Mouse (Mus musculus): ENCODE measurements around the gene Prn. TPM values are rescaled to one million over a fixed set of nuclear protein-coding genes. Genes with fewer than 3 reads are reported as not detected.

Prn gene
- polyA plus RNA-seq, 1 experiment from 2014 or later = not detected

DNA sequence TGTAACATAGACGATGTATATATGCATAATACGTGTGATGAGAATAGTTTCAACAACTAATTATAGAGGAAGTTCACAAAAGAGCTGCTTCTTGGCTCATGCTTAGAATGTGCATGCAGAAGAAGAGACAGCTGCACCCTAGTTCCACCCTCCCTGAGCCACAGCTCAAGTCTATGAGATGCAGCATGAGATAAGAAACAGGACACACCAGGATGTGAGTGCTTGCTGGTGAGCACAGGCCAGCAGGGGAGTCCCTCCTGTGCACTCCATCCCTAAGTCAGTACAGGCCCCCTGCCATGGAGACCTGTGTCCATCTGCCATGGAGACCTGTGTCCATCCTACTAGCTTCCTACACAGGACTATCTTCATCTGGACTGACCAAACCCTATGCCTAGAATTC is 60.8 kb downstream of the Prn start:
- 69% methylated on average over 2 of the region's 2 CpGs for WGBS (ENCODE audit: insufficient replicate concordance)
- no peak for ATAC-seq (ENCODE audit: insufficient read depth)
- no peak overlapping the region for H3K27ac ChIP-seq (replicated peaks)
- H3K4me1 ChIP-seq (replicated peaks) = no peaks in the 10 kb centered on the region
- H3K4me3 ChIP-seq (replicated peaks) = no peak overlapping the region
- H3K9me3 ChIP-seq (replicated peaks) = no peaks in the 10 kb centered on the region; the same call in 1 of the 2 replicates
- H3K9ac ChIP-seq = no peak overlapping the region
- no peak overlapping the region for H3K4me2 ChIP-seq
- no peaks in the 10 kb centered on the region for H3K36me3 ChIP-seq (replicated peaks)
- H3K27me3 ChIP-seq = no peaks in the 10 kb centered on the region

- no peak for ATAC-seq (ENCODE audit: insufficient read depth)
- Histone ChIP-seq H3K9me3 (replicated peaks) (no peaks in the 10 kb centered on the region; the same call in 1 of the 2 replicates), H3K9ac (no peak overlapping the region), H3K36me3 (replicated peaks) (no peaks in the 10 kb centered on the region), H3K4me2 (no peak overlapping the region), H3K27ac (replicated peaks) (no peak overlapping the region), H3K27me3 (no peaks in the 10 kb centered on the region), H3K4me1 (replicated peaks) (no peaks in the 10 kb centered on the region), H3K4me3 (replicated peaks) (no peak overlapping the region)
- 51% methylated on average over 4 of the region's 4 CpGs for WGBS (ENCODE audit: insufficient replicate concordance)
Measured at GRCm38 (mm10) chr2:131971098-131971497, 61.3 kb downstream of the Prn start.

DNA sequence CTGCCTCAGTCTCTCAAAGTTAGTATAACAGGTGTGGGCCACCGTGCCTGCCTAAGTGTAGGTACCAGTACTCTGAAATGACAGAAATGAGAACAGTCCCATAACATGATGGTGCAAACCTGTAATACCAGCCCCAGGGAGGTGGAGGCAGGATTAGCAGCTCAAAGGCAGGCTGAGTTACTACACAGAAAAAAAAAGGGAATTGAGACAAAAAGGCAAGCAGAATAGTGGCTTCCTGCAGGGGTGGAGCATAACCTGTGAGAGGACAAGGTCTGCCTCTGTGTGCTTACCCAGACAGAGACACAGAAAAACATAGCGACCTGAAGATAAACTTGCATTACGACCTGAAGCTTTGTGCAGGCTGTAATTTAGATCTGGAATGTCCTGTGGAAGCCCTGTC is 66.9 kb downstream of the Prn start:
- H3K27ac ChIP-seq (replicated peaks) = no peak overlapping the region
- 45% methylated on average over 3 of the region's 3 CpGs for WGBS (ENCODE audit: insufficient replicate concordance)
- no peaks in the 10 kb centered on the region for H3K27me3 ChIP-seq
- no peak overlapping the region for H3K4me2 ChIP-seq
- H3K9me3 ChIP-seq (replicated peaks) = no peaks in the 10 kb centered on the region; the same call in 1 of the 2 replicates
- H3K4me1 ChIP-seq (replicated peaks) = no peaks in the 10 kb centered on the region
- ATAC-seq (ENCODE audit: insufficient read depth) = no peak
- no peak overlapping the region for H3K9ac ChIP-seq
- no peak overlapping the region for H3K4me3 ChIP-seq (replicated peaks)
- H3K36me3 ChIP-seq (replicated peaks) = no peaks in the 10 kb centered on the region

DNA sequence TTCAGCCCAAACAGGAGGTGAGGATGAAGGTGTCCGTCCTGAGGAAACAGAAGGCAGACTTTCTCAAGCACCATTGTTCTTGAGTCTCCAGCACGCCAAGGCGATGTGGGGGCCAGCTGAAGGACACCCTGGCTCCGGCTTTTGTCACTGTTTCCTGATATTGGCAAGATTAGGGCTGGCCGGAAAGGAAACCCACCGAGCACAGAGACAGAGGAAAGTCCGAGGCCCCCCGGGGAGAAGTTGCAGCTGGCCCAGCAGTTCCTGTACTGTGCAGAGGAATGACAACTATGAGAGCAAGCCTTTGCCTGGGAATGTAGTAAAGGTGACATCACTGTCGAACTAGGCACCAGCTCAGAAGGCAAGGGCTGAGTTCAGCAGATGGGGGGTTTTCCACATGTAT is 71.1 kb downstream of the Prn start:
- ATAC-seq (ENCODE audit: insufficient read depth) = no peak
- Histone ChIP-seq H3K27me3 (no peaks in the 10 kb centered on the region), H3K4me3 (replicated peaks) (no peak overlapping the region), H3K36me3 (replicated peaks) (no peaks in the 10 kb centered on the region), H3K9ac (no peak overlapping the region), H3K27ac (replicated peaks) (no peak overlapping the region), H3K4me1 (replicated peaks) (no peaks in the 10 kb centered on the region), H3K9me3 (replicated peaks) (no peaks in the 10 kb centered on the region), H3K4me2 (no peak overlapping the region)
- WGBS (ENCODE audit: insufficient replicate concordance) = 11% methylated on average over 9 of the region's 9 CpGs

GRCm38 (mm10) chr2:131982546-131983196 is 72.9 kb downstream of the Prn start:
- Histone ChIP-seq H3K27ac (replicated peaks) (no peak overlapping the region), H3K27me3 (no peaks in the 10 kb centered on the region), H3K4me3 (replicated peaks) (no peak overlapping the region), H3K9ac (no peak overlapping the region), H3K36me3 (replicated peaks) (no peaks in the 10 kb centered on the region), H3K4me2 (no peak overlapping the region), H3K4me1 (replicated peaks) (no peaks in the 10 kb centered on the region), H3K9me3 (replicated peaks) (no peaks in the 10 kb centered on the region)
- no peak for ATAC-seq (ENCODE audit: insufficient read depth)
- 11% methylated on average over 6 of the region's 6 CpGs for WGBS (ENCODE audit: insufficient replicate concordance)

DNA sequence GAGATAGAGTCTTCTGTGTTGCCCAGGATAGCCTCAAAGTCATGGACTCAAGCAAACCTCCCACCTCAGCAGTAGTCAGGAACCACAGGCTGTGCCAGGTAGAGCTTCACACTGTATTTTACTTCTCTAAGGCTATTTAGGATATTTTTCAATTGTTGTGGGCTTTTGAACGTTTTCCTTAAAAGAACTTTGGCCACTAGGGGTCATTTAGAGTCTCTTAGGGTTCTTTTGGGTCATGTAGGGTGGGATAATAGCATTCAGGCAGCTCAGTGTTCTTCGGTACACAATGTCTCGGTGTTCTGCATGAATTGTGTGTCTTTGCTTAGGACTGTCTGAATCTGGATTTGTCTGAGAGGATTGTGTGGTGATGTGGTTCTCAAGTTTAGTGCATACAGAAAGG is 78.2 kb downstream of the Prn start:
- no peaks in the 10 kb centered on the region for H3K4me1 ChIP-seq (replicated peaks)
- H3K9me3 ChIP-seq (replicated peaks) = no peaks in the 10 kb centered on the region
- no peak overlapping the region for H3K9ac ChIP-seq
- no peak overlapping the region for H3K27ac ChIP-seq (replicated peaks)
- 41% methylated on average over 3 of the region's 3 CpGs for WGBS (ENCODE audit: insufficient replicate concordance)
- no peaks in the 10 kb centered on the region for H3K27me3 ChIP-seq
- no peak for ATAC-seq (ENCODE audit: insufficient read depth)
- no peak overlapping the region for H3K4me2 ChIP-seq
- H3K36me3 ChIP-seq (replicated peaks) = no peaks in the 10 kb centered on the region
- no peak overlapping the region for H3K4me3 ChIP-seq (replicated peaks)

GRCm38 (mm10) chr2:131988550-131988949 is 78.8 kb downstream of the Prn start:
- H3K27ac ChIP-seq (replicated peaks) = no peak overlapping the region
- no peaks in the 10 kb centered on the region for H3K27me3 ChIP-seq
- H3K9ac ChIP-seq = no peak overlapping the region
- 34% methylated on average over 2 of the region's 2 CpGs for WGBS (ENCODE audit: insufficient replicate concordance)
- H3K9me3 ChIP-seq (replicated peaks) = no peaks in the 10 kb centered on the region
- H3K36me3 ChIP-seq (replicated peaks) = no peaks in the 10 kb centered on the region
- no peaks in the 10 kb centered on the region for H3K4me1 ChIP-seq (replicated peaks)
- no peak for ATAC-seq (ENCODE audit: insufficient read depth)
- H3K4me2 ChIP-seq = no peak overlapping the region
- no peak overlapping the region for H3K4me3 ChIP-seq (replicated peaks)

DNA sequence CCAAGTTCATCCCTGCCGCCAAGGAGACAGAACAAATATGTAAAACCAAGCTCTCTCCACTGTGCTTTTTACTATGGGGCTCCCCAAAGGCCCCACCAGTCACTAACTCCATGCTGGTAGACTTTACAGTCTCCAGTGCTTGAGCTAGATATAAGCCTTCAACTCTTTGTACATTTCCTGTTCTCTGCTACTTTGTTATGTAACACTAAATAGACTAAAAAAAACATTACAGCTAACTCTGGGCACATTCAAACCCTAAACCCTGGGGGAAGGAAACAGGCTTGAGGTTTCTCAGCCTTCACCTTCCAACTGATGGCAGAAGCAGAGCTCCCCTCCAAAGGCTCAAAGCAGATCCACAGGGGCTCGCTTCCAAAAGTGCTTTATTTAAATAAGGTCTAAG is 82.7 kb downstream of the Prn start:
- ATAC-seq (ENCODE audit: insufficient read depth) = no peak
- H3K4me3 ChIP-seq (replicated peaks) = no peak overlapping the region
- H3K27me3 ChIP-seq = no peaks in the 10 kb centered on the region
- no peaks in the 10 kb centered on the region for H3K4me1 ChIP-seq (replicated peaks)
- H3K9me3 ChIP-seq (replicated peaks) = no peaks in the 10 kb centered on the region
- no peaks in the 10 kb centered on the region for H3K36me3 ChIP-seq (replicated peaks)
- H3K9ac ChIP-seq = no peak overlapping the region
- no peak overlapping the region for H3K4me2 ChIP-seq
- no peak overlapping the region for H3K27ac ChIP-seq (replicated peaks)
- WGBS (ENCODE audit: insufficient replicate concordance) = 51% methylated on average over 2 of the region's 2 CpGs

DNA sequence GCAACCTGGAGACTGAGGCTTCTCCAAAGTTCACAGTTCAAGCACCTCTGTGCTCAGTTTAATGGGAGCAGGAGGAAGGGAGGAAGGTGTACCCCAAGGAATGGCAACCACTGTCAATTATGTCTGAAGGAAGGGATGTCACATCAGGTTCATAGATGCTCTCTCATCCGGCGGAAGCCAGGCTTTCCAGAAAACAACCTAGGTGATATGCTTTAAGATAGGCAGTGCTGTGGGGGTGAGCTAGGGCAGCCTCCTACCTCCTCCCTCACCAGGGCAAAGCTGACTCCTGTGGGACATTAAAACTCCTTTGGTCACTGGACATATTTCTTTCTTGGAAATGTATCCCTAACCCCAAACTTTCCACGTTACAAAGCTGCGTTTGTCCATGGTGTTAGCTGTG is 83.4 kb downstream of the Prn start:
- Histone ChIP-seq H3K36me3 (replicated peaks) (no peaks in the 10 kb centered on the region), H3K27ac (replicated peaks) (no peak overlapping the region), H3K9ac (no peak overlapping the region), H3K9me3 (replicated peaks) (no peaks in the 10 kb centered on the region), H3K4me3 (replicated peaks) (no peak overlapping the region), H3K4me2 (no peak overlapping the region), H3K27me3 (no peaks in the 10 kb centered on the region), H3K4me1 (replicated peaks) (no peaks in the 10 kb centered on the region)
- WGBS (ENCODE audit: insufficient replicate concordance) = 68% methylated on average over 4 of the region's 4 CpGs
- no peak for ATAC-seq (ENCODE audit: insufficient read depth)

GRCm38 (mm10) chr2:131993563-131994088 is 83.9 kb downstream of the Prn start:
- WGBS (ENCODE audit: insufficient replicate concordance) = 63% methylated on average over 14 of the region's 14 CpGs
- ATAC-seq (ENCODE audit: insufficient read depth) = no peak
- no peak overlapping the region for H3K27ac ChIP-seq (replicated peaks)
- no peak overlapping the region for H3K4me2 ChIP-seq
- no peaks in the 10 kb centered on the region for H3K36me3 ChIP-seq (replicated peaks)
- H3K4me1 ChIP-seq (replicated peaks) = no peaks in the 10 kb centered on the region
- H3K27me3 ChIP-seq = no peaks in the 10 kb centered on the region
- H3K9me3 ChIP-seq (replicated peaks) = no peaks in the 10 kb centered on the region
- H3K9ac ChIP-seq = no peak overlapping the region
- H3K4me3 ChIP-seq (replicated peaks) = no peak overlapping the region

DNA sequence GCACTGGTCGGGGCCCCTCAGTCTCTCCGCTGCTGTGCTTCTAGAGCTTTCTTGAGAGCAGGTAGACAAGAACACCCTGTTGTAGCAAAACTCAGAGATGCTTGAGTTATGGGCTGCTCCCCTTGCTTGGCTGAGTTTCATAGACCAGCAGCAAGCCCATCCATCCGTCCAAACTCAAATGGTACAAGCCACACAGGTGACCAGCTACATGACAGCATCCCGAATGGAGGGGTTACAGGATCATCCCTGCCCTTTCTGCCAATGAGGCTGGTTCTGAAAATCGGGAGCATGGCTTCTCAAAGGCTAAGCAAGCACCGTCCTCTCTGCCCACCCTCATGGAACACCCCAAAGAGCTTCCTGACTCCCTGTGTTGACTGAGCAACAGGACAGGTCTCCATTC is 85.2 kb downstream of the Prn start:
- Histone ChIP-seq H3K4me3 (replicated peaks) (no peak overlapping the region), H3K36me3 (replicated peaks) (no peaks in the 10 kb centered on the region), H3K27me3 (no peaks in the 10 kb centered on the region), H3K4me2 (no peak overlapping the region), H3K27ac (replicated peaks) (no peak overlapping the region), H3K9me3 (replicated peaks) (no peaks in the 10 kb centered on the region), H3K4me1 (replicated peaks) (no peaks in the 10 kb centered on the region), H3K9ac (no peak overlapping the region)
- WGBS (ENCODE audit: insufficient replicate concordance) = 62% methylated on average over 6 of the region's 6 CpGs
- no peak for ATAC-seq (ENCODE audit: insufficient read depth)

- H3K4me2 ChIP-seq = no peak overlapping the region
- 66% methylated on average over 12 of the region's 12 CpGs for WGBS (ENCODE audit: insufficient replicate concordance)
- no peak for ATAC-seq (ENCODE audit: insufficient read depth)
Measured at GRCm38 (mm10) chr2:131995742-131996141, 86.0 kb downstream of the Prn start.

More at GRCm38 (mm10) chr2:131995742-131996141, 86.0 kb downstream of the Prn start:
- Histone ChIP-seq H3K9me3 (replicated peaks) (no peaks in the 10 kb centered on the region), H3K4me1 (replicated peaks) (no peaks in the 10 kb centered on the region), H3K4me3 (replicated peaks) (no peak overlapping the region), H3K9ac (no peak overlapping the region), H3K36me3 (replicated peaks) (no peaks in the 10 kb centered on the region), H3K27me3 (no peaks in the 10 kb centered on the region), H3K27ac (replicated peaks) (no peak overlapping the region)
